Mouse (Mus musculus): ENCODE results near the gene B130006D01Rik. TPM values are rescaled to one million over a fixed set of nuclear protein-coding genes. Genes with fewer than 3 reads are reported as not detected.
"Not testable (repeated sequence)": the region's sequence is repeated elsewhere in the genome, so short reads cannot be mapped to it uniquely, and the experiment has no call there.

B130006D01Rik gene
- total RNA-seq, 2 experiments from 2014 or later: 1.8 to 2.2 TPM

- intact Hi-C loops (cut with DNase I): no loop called here
- peak; percentile 92 for DNase-seq
Measured at GRCm38 (mm10) chr11:95712563-95713224, 10.7 kb upstream of the B130006D01Rik start, which contains the start of gene Zfp652. Zfp652 (plus strand) TSS chr11:95712673.

GRCm38 (mm10) chr11:95713225-95713810 lies 10.1 kb upstream of the B130006D01Rik start:
- intact Hi-C loops (cut with DNase I): no loop called here
- peak; percentile 53 for DNase-seq

- peak; percentile 4 for DNase-seq
- intact Hi-C loops (cut with DNase I): no loop called here
Measured at GRCm38 (mm10) chr11:95713811-95714241, 9.6 kb upstream of the B130006D01Rik start.

GRCm38 (mm10) chr11:95714411-95714810 lies 9.0 kb upstream of the B130006D01Rik start:
- intact Hi-C loops (cut with DNase I): no loop called here
- DNase-seq: no peak

- no peak for DNase-seq
- intact Hi-C loops (cut with DNase I): no loop called here
Measured at GRCm38 (mm10) chr11:95716136-95716535, 7.3 kb upstream of the B130006D01Rik start.

GRCm38 (mm10) chr11:95719356-95719755 lies 4.0 kb upstream of the B130006D01Rik start:
- intact Hi-C loops (cut with DNase I): no loop called here
- no peak for DNase-seq

GRCm38 (mm10) chr11:95724466-95724865 lies 1.1 kb downstream of the B130006D01Rik start:
- no peak for DNase-seq
- intact Hi-C loops (cut with DNase I): no loop called here

GRCm38 (mm10) chr11:95726156-95726555 lies 2.8 kb downstream of the B130006D01Rik start:
- DNase-seq: no peak
- intact Hi-C loops (cut with DNase I): no loop called here

- no peak for DNase-seq
- intact Hi-C loops (cut with DNase I): no loop called here
Measured at GRCm38 (mm10) chr11:95727947-95728346, 4.6 kb downstream of the B130006D01Rik start.

- intact Hi-C loops (cut with DNase I): no loop called here
- DNase-seq: no peak
Measured at GRCm38 (mm10) chr11:95728916-95729907, 5.8 kb downstream of the B130006D01Rik start.

- intact Hi-C loops (cut with DNase I): no loop called here
- no peak for DNase-seq
Measured at GRCm38 (mm10) chr11:95734485-95734884, 11.1 kb downstream of the B130006D01Rik start.

GRCm38 (mm10) chr11:95737811-95738210 lies 14.4 kb downstream of the B130006D01Rik start:
- DNase-seq: no peak
- intact Hi-C loops (cut with DNase I): no loop called here

- DNase-seq: no peak
- intact Hi-C loops (cut with DNase I): no loop called here
Measured at GRCm38 (mm10) chr11:95744521-95744920, 21.1 kb downstream of the B130006D01Rik start.

- intact Hi-C loops (cut with DNase I): no loop called here
- peak; percentile 17 for DNase-seq
Measured at GRCm38 (mm10) chr11:95746821-95747220, 23.4 kb downstream of the B130006D01Rik start.

- no peak for DNase-seq
- intact Hi-C loops (cut with DNase I): no loop called here
Measured at GRCm38 (mm10) chr11:95748331-95748730, 24.9 kb downstream of the B130006D01Rik start.

- intact Hi-C loops (cut with DNase I): loop anchor here (5.0 kb wide), 1 partner anchor 62 kb away; no protein-coding TSS in a partner anchor
- DNase-seq: no peak
Measured at GRCm38 (mm10) chr11:95749619-95750018, 26.2 kb downstream of the B130006D01Rik start.

GRCm38 (mm10) chr11:95750995-95751394 lies 27.6 kb downstream of the B130006D01Rik start:
- intact Hi-C loops (cut with DNase I): loop anchor here (5.0 kb wide), 1 partner anchor 64 kb away; no protein-coding TSS in a partner anchor
- DNase-seq: peak; percentile 77

GRCm38 (mm10) chr11:95755137-95755536 lies 31.8 kb downstream of the B130006D01Rik start:
- intact Hi-C loops (cut with DNase I); DNase-seq: not testable (repeated sequence)

GRCm38 (mm10) chr11:95760521-95760920 lies 37.1 kb downstream of the B130006D01Rik start:
- no peak for DNase-seq
- intact Hi-C loops (cut with DNase I): no loop called here

GRCm38 (mm10) chr11:95762996-95763395 lies 39.6 kb downstream of the B130006D01Rik start:
- intact Hi-C loops (cut with DNase I): no loop called here
- no peak for DNase-seq

GRCm38 (mm10) chr11:95764806-95765205 lies 41.4 kb downstream of the B130006D01Rik start:
- DNase-seq: no peak
- intact Hi-C loops (cut with DNase I): no loop called here
